Mouse (Mus musculus): ENCODE data around the gene Atxn7l1. TPM values are rescaled to one million over a fixed set of nuclear protein-coding genes. Genes with fewer than 3 reads are reported as not detected.

Gene Atxn7l1
- 10 to 100 TPM; 89.2 to 92.5 TPM for polyA plus RNA-seq (2017; shearing (Covaris generic))

DNA sequence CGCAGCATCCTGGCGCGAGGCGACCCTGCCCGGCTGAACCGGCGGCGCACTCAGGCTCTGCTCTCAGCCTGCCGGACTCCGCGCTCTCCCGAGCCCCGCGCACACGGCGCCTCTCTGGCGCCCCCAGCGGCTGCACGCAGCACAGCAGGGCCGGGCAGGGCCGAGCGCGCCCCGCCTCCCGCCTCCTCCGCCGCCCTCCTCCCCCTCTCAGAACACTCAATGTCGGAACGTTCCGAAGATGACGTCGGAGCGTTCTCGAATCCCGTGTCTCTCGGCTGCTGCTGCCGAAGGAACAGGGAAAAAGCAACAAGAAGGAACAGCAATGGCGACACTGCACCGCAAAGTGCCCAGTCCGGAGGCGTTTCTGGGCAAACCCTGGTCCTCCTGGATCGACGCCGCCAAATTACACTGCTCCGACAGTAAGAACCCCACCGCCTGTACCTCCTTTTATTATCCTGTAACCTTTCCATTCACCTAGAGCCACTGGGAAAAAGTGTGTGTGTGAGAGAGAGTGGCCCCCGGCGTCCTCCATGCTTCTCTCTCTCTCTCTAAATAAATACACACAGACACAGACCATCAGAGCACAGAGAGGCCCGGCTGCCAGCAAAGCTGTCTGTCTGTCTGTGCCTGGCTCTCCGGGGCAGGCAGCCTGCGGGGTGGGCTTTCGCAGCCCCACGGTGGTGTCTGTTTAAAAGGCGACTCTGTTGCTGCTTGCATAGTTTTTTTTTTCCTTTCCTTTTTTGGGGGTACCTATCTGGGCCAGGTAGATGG is at the start of gene Atxn7l1:
Atxn7l1 (plus strand) TSS at position 197 of the 771 bp plus-strand sequence.

DNA sequence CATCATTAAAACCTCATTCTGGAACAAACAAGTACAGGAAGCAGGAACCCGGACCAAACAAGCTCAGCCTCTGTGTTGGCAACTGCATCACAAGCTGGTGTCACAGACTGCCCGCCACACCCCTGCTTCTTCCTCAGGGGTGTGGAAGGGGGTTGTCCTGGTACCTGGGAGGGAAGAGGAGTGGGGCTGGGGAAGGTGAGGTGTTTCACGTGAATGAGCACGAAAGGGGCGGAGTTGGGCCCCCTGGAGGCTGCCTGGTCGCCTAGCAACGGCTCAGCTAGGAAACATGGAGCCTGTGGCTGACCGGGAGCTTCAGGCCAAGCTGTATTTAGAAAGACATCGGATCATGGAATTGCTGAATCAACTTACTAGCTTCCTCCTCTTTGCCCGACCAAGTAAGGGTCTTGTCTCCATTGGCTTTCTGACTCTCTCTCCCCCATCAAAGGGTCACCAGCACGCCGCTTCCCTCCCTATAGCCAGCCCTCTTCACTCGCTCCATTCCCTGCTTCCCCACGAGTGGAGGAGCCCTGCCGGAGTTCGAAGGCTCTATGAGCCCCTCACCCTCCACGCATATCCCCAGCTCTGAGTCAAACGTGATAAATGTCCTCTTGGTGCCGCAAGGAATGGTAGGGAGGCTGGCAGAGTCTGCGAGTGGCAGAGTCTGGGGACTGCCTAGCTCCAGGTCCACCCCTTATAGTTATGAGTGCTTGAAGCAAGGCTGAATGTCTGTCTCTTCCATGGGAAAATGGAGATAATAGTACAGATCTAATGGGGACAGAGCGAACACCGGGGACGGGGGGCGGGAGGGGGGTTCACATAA is 247.5 kb downstream of the Atxn7l1 start, which contains the start of gene Efcab10:
Efcab10 (plus strand) TSS at position 51 of the 820 bp plus-strand sequence.

Other genes starting within 250 kb of the Atxn7l1 start
- gene Sypl, start 193.8 kb upstream of the Atxn7l1 start, polyA plus RNA-seq (2017; shearing (Covaris generic)) = 10 to 100 TPM; 37.0 to 70.1 TPM
- 1 to 10 TPM in 1 of 2 experiments, under 1 TPM in 1; 0.54 to 1.0 TPM for gene Cdhr3, start 54.8 kb upstream of the Atxn7l1 start, polyA plus RNA-seq (2017; shearing (Covaris generic))
- gene Efcab10, start 247.2 kb downstream of the Atxn7l1 start, polyA plus RNA-seq (2017; shearing (Covaris generic)) = not detected